Mouse (Mus musculus): ENCODE measurements around the gene Zfand3. TPM values are rescaled to one million over a fixed set of nuclear protein-coding genes. Genes with fewer than 3 reads are reported as not detected.

Zfand3 gene
- polyA plus RNA-seq, 1 experiment from 2014 or later = 50.6 TPM

GRCm38 (mm10) chr17:29998566-29999295, 5.8 kb upstream of the Zfand3 start:
- H3K36me3 ChIP-seq (replicated peaks; ENCODE audit: control insufficient read depth, insufficient read depth, low read depth, low read length) = no peaks in the 10 kb centered on the region
- no peak overlapping the region for H3K4me3 ChIP-seq (ENCODE audit: low read depth, low read length)
- no peaks in the 10 kb centered on the region for H3K4me1 ChIP-seq (ENCODE audit: control insufficient read depth, insufficient read depth, low read length)
- H3K27ac ChIP-seq (replicated peaks; ENCODE audit: low read depth, low read length) = no peak overlapping the region
- no peaks in the 10 kb centered on the region for H3K9me3 ChIP-seq (replicated peaks; ENCODE audit: control insufficient read depth, low read length)
- DNase-seq (ENCODE audit: low spot score) (no peak), ATAC-seq (replicated peaks; ENCODE audit: insufficient number of reproducible peaks, low FRiP score, low TSS enrichment, low read depth) (no peak)
- WGBS = 74% methylated on average over 24 of the region's 24 CpGs
- no peaks in the 10 kb centered on the region for H3K27me3 ChIP-seq (ENCODE audit: control insufficient read depth, insufficient read depth, low read length)
- no peak overlapping the region for H3K4me2 ChIP-seq (ENCODE audit: low read depth, low read length)
- no peak overlapping the region for H3K9ac ChIP-seq (replicated peaks; ENCODE audit: low read length)

GRCm38 (mm10) chr17:30005103-30005443, 540 bp downstream of the Zfand3 start:
- Histone ChIP-seq H3K9me3 (replicated peaks; ENCODE audit: control insufficient read depth, low read length) (no peaks in the 10 kb centered on the region), H3K4me2 (ENCODE audit: low read depth, low read length) (peak overlapping the region; percentile 64), H3K4me1 (ENCODE audit: control insufficient read depth, insufficient read depth, low read length) (0 out of 2 replicates have a peak, but pooled peaks cover 2% of the 10 kb centered on the region), H3K4me3 (ENCODE audit: low read depth, low read length) (peak overlapping the region; percentile 97), H3K9ac (replicated peaks; ENCODE audit: low read length) (peak overlapping the region; percentile 98), H3K27me3 (ENCODE audit: control insufficient read depth, insufficient read depth, low read length) (no peaks in the 10 kb centered on the region), H3K27ac (replicated peaks; ENCODE audit: low read depth, low read length) (peak overlapping the region; percentile 99), H3K36me3 (replicated peaks; ENCODE audit: control insufficient read depth, insufficient read depth, low read depth, low read length) (no peaks in the 10 kb centered on the region)
- DNase-seq (ENCODE audit: low spot score) (no peak), ATAC-seq (replicated peaks; ENCODE audit: insufficient number of reproducible peaks, low FRiP score, low TSS enrichment, low read depth) (peak; percentile 60)
- 1% methylated on average over 36 of the region's 47 CpGs for WGBS

GRCm38 (mm10) chr17:30005451-30005941, 963 bp downstream of the Zfand3 start:
- peak overlapping the region; percentile 64 for H3K4me2 ChIP-seq (ENCODE audit: low read depth, low read length)
- peak; percentile 20 for ATAC-seq (replicated peaks; ENCODE audit: insufficient number of reproducible peaks, low FRiP score, low TSS enrichment, low read depth)
- peak overlapping the region; percentile 99 for H3K27ac ChIP-seq (replicated peaks; ENCODE audit: low read depth, low read length)
- H3K9me3 ChIP-seq (replicated peaks; ENCODE audit: control insufficient read depth, low read length) = no peaks in the 10 kb centered on the region
- peak; percentile 36 for DNase-seq (ENCODE audit: low spot score)
- H3K4me3 ChIP-seq (ENCODE audit: low read depth, low read length) = peak overlapping the region; percentile 97
- WGBS = 0% methylated on average over 17 of the region's 19 CpGs
- 0 out of 2 replicates have a peak, but pooled peaks cover 2% of the 10 kb centered on the region for H3K4me1 ChIP-seq (ENCODE audit: control insufficient read depth, insufficient read depth, low read length)
- H3K27me3 ChIP-seq (ENCODE audit: control insufficient read depth, insufficient read depth, low read length) = no peaks in the 10 kb centered on the region
- H3K9ac ChIP-seq (replicated peaks; ENCODE audit: low read length) = peak overlapping the region; percentile 98
- H3K36me3 ChIP-seq (replicated peaks; ENCODE audit: control insufficient read depth, insufficient read depth, low read depth, low read length) = no peaks in the 10 kb centered on the region

GRCm38 (mm10) chr17:30006877-30007276, 2.3 kb downstream of the Zfand3 start:
- H3K36me3 ChIP-seq (replicated peaks; ENCODE audit: control insufficient read depth, insufficient read depth, low read depth, low read length) = no peaks in the 10 kb centered on the region

GRCm38 (mm10) chr17:30007883-30008282, 3.4 kb downstream of the Zfand3 start:
- Histone ChIP-seq H3K4me3 (ENCODE audit: low read depth, low read length) (no peak overlapping the region), H3K4me2 (ENCODE audit: low read depth, low read length) (no peak overlapping the region), H3K4me1 (ENCODE audit: control insufficient read depth, insufficient read depth, low read length) (0 out of 2 replicates have a peak, but pooled peaks cover 2% of the 10 kb centered on the region)

More at GRCm38 (mm10) chr17:30006877-30007276, 2.3 kb downstream of the Zfand3 start:
- Histone ChIP-seq H3K27me3 (ENCODE audit: control insufficient read depth, insufficient read depth, low read length) (no peaks in the 10 kb centered on the region), H3K4me2 (ENCODE audit: low read depth, low read length) (no peak overlapping the region; the same call in 1 of the 2 replicates), H3K4me1 (ENCODE audit: control insufficient read depth, insufficient read depth, low read length) (0 out of 2 replicates have a peak, but pooled peaks cover 2% of the 10 kb centered on the region), H3K9me3 (replicated peaks; ENCODE audit: control insufficient read depth, low read length) (no peaks in the 10 kb centered on the region), H3K27ac (replicated peaks; ENCODE audit: low read depth, low read length) (no peak overlapping the region), H3K4me3 (ENCODE audit: low read depth, low read length) (no peak overlapping the region), H3K9ac (replicated peaks; ENCODE audit: low read length) (no peak overlapping the region)
- ATAC-seq (replicated peaks; ENCODE audit: insufficient number of reproducible peaks, low FRiP score, low TSS enrichment, low read depth) = no peak
- DNase-seq (ENCODE audit: low spot score) = no peak
- 89% methylated on average over 2 of the region's 2 CpGs for WGBS

GRCm38 (mm10) chr17:30008392-30008791, 3.9 kb downstream of the Zfand3 start:
- H3K27me3 ChIP-seq (ENCODE audit: control insufficient read depth, insufficient read depth, low read length) = no peaks in the 10 kb centered on the region
- H3K4me3 ChIP-seq (ENCODE audit: low read depth, low read length) = no peak overlapping the region
- DNase-seq (ENCODE audit: low spot score) (no peak), ATAC-seq (replicated peaks; ENCODE audit: insufficient number of reproducible peaks, low FRiP score, low TSS enrichment, low read depth) (no peak)
- no peak overlapping the region for H3K27ac ChIP-seq (replicated peaks; ENCODE audit: low read depth, low read length)
- 0 out of 2 replicates have a peak, but pooled peaks cover 2% of the 10 kb centered on the region for H3K4me1 ChIP-seq (ENCODE audit: control insufficient read depth, insufficient read depth, low read length)
- no peak overlapping the region for H3K4me2 ChIP-seq (ENCODE audit: low read depth, low read length)
- no peak overlapping the region for H3K9ac ChIP-seq (replicated peaks; ENCODE audit: low read length)
- no peaks in the 10 kb centered on the region for H3K36me3 ChIP-seq (replicated peaks; ENCODE audit: control insufficient read depth, insufficient read depth, low read depth, low read length)
- H3K9me3 ChIP-seq (replicated peaks; ENCODE audit: control insufficient read depth, low read length) = no peaks in the 10 kb centered on the region

More at GRCm38 (mm10) chr17:30007883-30008282, 3.4 kb downstream of the Zfand3 start:
- Histone ChIP-seq H3K27ac (replicated peaks; ENCODE audit: low read depth, low read length) (no peak overlapping the region), H3K9ac (replicated peaks; ENCODE audit: low read length) (no peak overlapping the region), H3K9me3 (replicated peaks; ENCODE audit: control insufficient read depth, low read length) (no peaks in the 10 kb centered on the region), H3K27me3 (ENCODE audit: control insufficient read depth, insufficient read depth, low read length) (no peaks in the 10 kb centered on the region), H3K36me3 (replicated peaks; ENCODE audit: control insufficient read depth, insufficient read depth, low read depth, low read length) (no peaks in the 10 kb centered on the region)
- WGBS = 85% methylated on average over 6 of the region's 6 CpGs
- DNase-seq (ENCODE audit: low spot score) = no peak
- ATAC-seq (replicated peaks; ENCODE audit: insufficient number of reproducible peaks, low FRiP score, low TSS enrichment, low read depth) = no peak

GRCm38 (mm10) chr17:30014660-30015059, 10.1 kb downstream of the Zfand3 start:
- no peak for ATAC-seq (replicated peaks; ENCODE audit: insufficient number of reproducible peaks, low FRiP score, low TSS enrichment, low read depth)
- DNase-seq (ENCODE audit: low spot score) = no peak
- Histone ChIP-seq H3K4me3 (ENCODE audit: low read depth, low read length) (no peak overlapping the region), H3K36me3 (replicated peaks; ENCODE audit: control insufficient read depth, insufficient read depth, low read depth, low read length) (no peaks in the 10 kb centered on the region), H3K4me2 (ENCODE audit: low read depth, low read length) (no peak overlapping the region), H3K27ac (replicated peaks; ENCODE audit: low read depth, low read length) (no peak overlapping the region), H3K9me3 (replicated peaks; ENCODE audit: control insufficient read depth, low read length) (no peaks in the 10 kb centered on the region), H3K27me3 (ENCODE audit: control insufficient read depth, insufficient read depth, low read length) (no peaks in the 10 kb centered on the region), H3K9ac (replicated peaks; ENCODE audit: low read length) (no peak overlapping the region), H3K4me1 (ENCODE audit: control insufficient read depth, insufficient read depth, low read length) (no peaks in the 10 kb centered on the region)
- 96% methylated on average over 4 of the region's 4 CpGs for WGBS

- no peak overlapping the region for H3K4me2 ChIP-seq (ENCODE audit: low read depth, low read length)
- H3K9ac ChIP-seq (replicated peaks; ENCODE audit: low read length) = no peak overlapping the region
- DNase-seq (ENCODE audit: low spot score) = no peak
- ATAC-seq (replicated peaks; ENCODE audit: insufficient number of reproducible peaks, low FRiP score, low TSS enrichment, low read depth) = no peak
- H3K4me1 ChIP-seq (ENCODE audit: control insufficient read depth, insufficient read depth, low read length) = no peaks in the 10 kb centered on the region; the same call in 1 of the 2 replicates
- no peaks in the 10 kb centered on the region for H3K27me3 ChIP-seq (ENCODE audit: control insufficient read depth, insufficient read depth, low read length)
- H3K27ac ChIP-seq (replicated peaks; ENCODE audit: low read depth, low read length) = no peak overlapping the region
- WGBS = 86% methylated on average over 12 of the region's 12 CpGs
- H3K36me3 ChIP-seq (replicated peaks; ENCODE audit: control insufficient read depth, insufficient read depth, low read depth, low read length) = no peaks in the 10 kb centered on the region
- no peaks in the 10 kb centered on the region for H3K9me3 ChIP-seq (replicated peaks; ENCODE audit: control insufficient read depth, low read length)
- no peak overlapping the region for H3K4me3 ChIP-seq (ENCODE audit: low read depth, low read length)
These were observed 14.5 kb downstream of the Zfand3 start for GRCm38 (mm10) chr17:30018927-30019610.
